Mouse (Mus musculus): ENCODE results near the gene Slc8b1. TPM values are rescaled to one million over a fixed set of nuclear protein-coding genes. Genes with fewer than 3 reads are reported as not detected.

The Slc8b1 gene
- total and polyA plus RNA-seq, 2 experiments from 2014 or later = 2.5 to 3.7 TPM

DNA sequence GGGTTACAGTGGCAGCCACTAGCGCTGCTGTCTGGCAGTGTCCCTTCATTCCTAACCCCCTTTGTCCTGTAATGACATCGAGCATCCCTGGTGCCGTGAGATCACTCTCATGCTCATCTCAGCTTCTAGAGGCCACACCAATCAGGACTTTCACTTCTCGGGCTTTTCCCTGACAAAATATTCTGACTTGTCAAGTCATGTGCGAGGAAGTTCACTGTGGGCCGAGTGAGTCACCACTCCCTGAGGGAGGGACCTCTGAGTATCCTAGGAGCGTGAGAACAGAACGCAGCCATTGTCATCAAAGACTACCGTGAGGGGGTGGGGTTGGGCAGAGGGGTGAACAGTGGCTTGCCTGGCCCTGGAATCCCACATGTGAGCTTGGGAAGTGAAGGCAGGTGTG lies 6.6 kb downstream of the Slc8b1 start:
- no peak overlapping the region for H3K4me3 ChIP-seq (ENCODE audit: low read length)
- no peak for DNase-seq (ENCODE audit: low spot score)
- ATAC-seq = no peak

DNA sequence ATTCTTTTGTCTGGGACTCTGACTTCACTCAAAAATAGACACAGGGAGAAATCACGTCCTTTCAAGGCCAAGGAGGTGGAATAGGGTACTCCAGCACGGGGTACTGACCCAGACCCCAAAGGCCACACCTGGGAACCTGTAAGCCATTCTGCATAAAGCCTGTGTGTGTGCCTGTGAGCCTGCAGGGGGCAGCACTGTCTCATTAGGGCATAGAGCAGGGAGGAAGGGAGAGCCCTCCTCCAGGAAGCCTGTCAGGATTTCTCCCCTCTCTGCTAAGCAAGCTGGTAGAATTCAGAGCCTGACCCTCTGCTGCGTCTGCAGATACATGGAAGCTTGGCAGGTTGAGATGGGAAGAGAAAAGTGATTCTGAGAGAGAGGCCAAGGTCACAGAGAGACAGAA lies 11.7 kb downstream of the Slc8b1 start:
- Histone ChIP-seq H3K9me3 (ENCODE audit: low read length) (no peaks in the 10 kb centered on the region), H3K9ac (replicated peaks; ENCODE audit: low read length) (no peak overlapping the region), H3K27me3 (ENCODE audit: insufficient read depth, low read length) (no peaks in the 10 kb centered on the region), H3K36me3 (ENCODE audit: insufficient read depth, low read length) (no peaks in the 10 kb centered on the region), H3K4me2 (ENCODE audit: low read depth, low read length) (no peak overlapping the region), H3K4me3 (ENCODE audit: low read length) (no peak overlapping the region), H3K27ac (no peak overlapping the region), H3K4me1 (ENCODE audit: insufficient read depth, low read length) (no peaks in the 10 kb centered on the region)
- DNase-seq (ENCODE audit: low spot score) (no peak), ATAC-seq (no peak)
- WGBS = 75% methylated on average over 3 of the region's 3 CpGs
- TF ChIP-seq CTCF (IDR thresholded peaks at IDR 0.05; ENCODE audit: low read depth) = peak; percentile 51

More for the DNA sequence above, 6.6 kb downstream of the Slc8b1 start:
- no peak for TF ChIP-seq CTCF (IDR thresholded peaks at IDR 0.05; ENCODE audit: low read depth)
- H3K4me1 ChIP-seq (ENCODE audit: insufficient read depth, low read length) = no peaks in the 10 kb centered on the region
- no peak overlapping the region for H3K9ac ChIP-seq (replicated peaks; ENCODE audit: low read length)
- no peak overlapping the region for H3K4me2 ChIP-seq (ENCODE audit: low read depth, low read length)
- no peak overlapping the region for H3K27ac ChIP-seq
- H3K27me3 ChIP-seq (ENCODE audit: insufficient read depth, low read length) = no peaks in the 10 kb centered on the region
- 41% methylated on average over 9 of the region's 9 CpGs for WGBS
- H3K9me3 ChIP-seq (ENCODE audit: low read length) = no peaks in the 10 kb centered on the region
- no peaks in the 10 kb centered on the region for H3K36me3 ChIP-seq (ENCODE audit: insufficient read depth, low read length)

DNA sequence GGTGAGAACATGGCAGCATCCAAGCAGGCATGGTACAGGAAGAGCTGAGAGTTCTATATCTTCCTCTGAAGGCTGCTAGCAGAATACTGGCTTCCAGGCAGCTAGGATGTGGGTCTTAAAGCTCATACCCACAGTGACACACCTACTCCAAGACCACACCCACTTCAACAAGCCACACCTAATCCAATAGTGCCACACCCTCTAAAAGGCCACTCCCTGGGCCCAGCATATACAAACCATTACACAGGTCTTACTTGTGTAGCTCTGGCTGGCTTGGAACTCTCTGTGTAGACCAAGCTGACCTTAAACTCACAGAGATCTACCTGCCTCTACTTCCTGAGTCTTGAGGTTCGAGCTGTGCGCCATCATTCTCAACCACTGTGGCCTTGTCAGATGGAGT lies 13.8 kb downstream of the Slc8b1 start:
- Histone ChIP-seq H3K27me3 (ENCODE audit: insufficient read depth, low read length) (no peaks in the 10 kb centered on the region), H3K9me3 (ENCODE audit: low read length) (no peaks in the 10 kb centered on the region), H3K36me3 (ENCODE audit: insufficient read depth, low read length) (no peaks in the 10 kb centered on the region), H3K4me1 (ENCODE audit: insufficient read depth, low read length) (no peaks in the 10 kb centered on the region), H3K9ac (replicated peaks; ENCODE audit: low read length) (no peak overlapping the region), H3K4me3 (ENCODE audit: low read length) (no peak overlapping the region), H3K4me2 (ENCODE audit: low read depth, low read length) (no peak overlapping the region), H3K27ac (no peak overlapping the region)
- no peak for ATAC-seq
- 91% methylated on average over 2 of the region's 2 CpGs for WGBS
- DNase-seq (ENCODE audit: low spot score) = no peak
- TF ChIP-seq CTCF (IDR thresholded peaks at IDR 0.05; ENCODE audit: low read depth) = no peak

DNA sequence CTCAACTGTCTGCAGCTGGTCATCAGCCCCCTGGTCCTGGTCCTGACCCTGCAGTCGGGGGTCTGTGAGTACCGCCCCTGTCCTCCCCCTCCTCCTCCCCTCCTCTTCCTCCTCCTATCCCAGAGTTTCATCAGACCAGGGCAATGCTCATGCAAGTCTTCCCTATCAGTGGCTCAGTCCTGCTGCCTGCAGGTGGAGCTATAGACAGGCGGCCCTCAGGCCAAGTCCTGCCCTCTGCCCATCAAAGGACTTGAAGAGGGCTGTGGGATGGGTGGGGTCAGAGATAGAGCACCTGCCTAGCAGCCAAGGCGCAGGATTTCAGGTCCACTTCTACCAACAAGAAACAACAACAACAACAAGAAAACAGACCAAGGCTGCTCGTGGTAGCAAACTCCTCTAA lies 14.8 kb downstream of the Slc8b1 start:
- no peak overlapping the region for H3K27ac ChIP-seq
- H3K4me3 ChIP-seq (ENCODE audit: low read length) = no peak overlapping the region
- ATAC-seq = peak; percentile 43; the same call in 1 of the 2 replicates
- no peak for DNase-seq (ENCODE audit: low spot score)
- H3K4me2 ChIP-seq (ENCODE audit: low read depth, low read length) = no peak overlapping the region
- H3K36me3 ChIP-seq (ENCODE audit: insufficient read depth, low read length) = no peaks in the 10 kb centered on the region
- H3K4me1 ChIP-seq (ENCODE audit: insufficient read depth, low read length) = no peaks in the 10 kb centered on the region
- peak; percentile 65 for TF ChIP-seq CTCF (IDR thresholded peaks at IDR 0.05; ENCODE audit: low read depth)
- H3K9me3 ChIP-seq (ENCODE audit: low read length) = no peaks in the 10 kb centered on the region
- 39% methylated on average over 5 of the region's 5 CpGs for WGBS
- no peak overlapping the region for H3K9ac ChIP-seq (replicated peaks; ENCODE audit: low read length)
- H3K27me3 ChIP-seq (ENCODE audit: insufficient read depth, low read length) = no peaks in the 10 kb centered on the region

DNA sequence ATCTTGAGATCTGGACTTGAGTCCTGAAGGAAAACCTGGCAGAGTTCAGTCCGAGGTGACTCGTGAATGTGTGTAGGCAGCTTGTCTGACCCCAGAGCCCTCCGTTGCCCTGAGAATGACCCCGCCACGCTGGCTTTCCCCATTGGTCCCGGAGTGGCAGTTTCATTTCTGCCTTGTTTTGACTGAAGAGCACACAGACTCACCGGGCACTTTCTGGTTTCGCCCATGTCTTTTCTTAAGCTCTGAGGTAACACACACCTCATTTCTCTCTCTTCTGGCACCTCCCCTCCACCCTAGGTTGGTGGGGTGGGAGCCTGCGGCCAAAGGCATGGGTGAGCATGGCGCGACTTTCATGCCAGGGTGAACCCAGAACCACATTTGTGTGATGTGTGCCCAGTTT lies 15.3 kb downstream of the Slc8b1 start:
- DNase-seq (ENCODE audit: low spot score) = no peak
- Histone ChIP-seq H3K4me1 (ENCODE audit: insufficient read depth, low read length) (no peaks in the 10 kb centered on the region), H3K27me3 (ENCODE audit: insufficient read depth, low read length) (no peaks in the 10 kb centered on the region), H3K27ac (no peak overlapping the region), H3K4me3 (ENCODE audit: low read length) (no peak overlapping the region), H3K36me3 (ENCODE audit: insufficient read depth, low read length) (no peaks in the 10 kb centered on the region), H3K4me2 (ENCODE audit: low read depth, low read length) (no peak overlapping the region), H3K9ac (replicated peaks; ENCODE audit: low read length) (no peak overlapping the region), H3K9me3 (ENCODE audit: low read length) (no peaks in the 10 kb centered on the region)
- 78% methylated on average over 11 of the region's 11 CpGs for WGBS
- no peak for ATAC-seq
- no peak for TF ChIP-seq CTCF (IDR thresholded peaks at IDR 0.05; ENCODE audit: low read depth)

DNA sequence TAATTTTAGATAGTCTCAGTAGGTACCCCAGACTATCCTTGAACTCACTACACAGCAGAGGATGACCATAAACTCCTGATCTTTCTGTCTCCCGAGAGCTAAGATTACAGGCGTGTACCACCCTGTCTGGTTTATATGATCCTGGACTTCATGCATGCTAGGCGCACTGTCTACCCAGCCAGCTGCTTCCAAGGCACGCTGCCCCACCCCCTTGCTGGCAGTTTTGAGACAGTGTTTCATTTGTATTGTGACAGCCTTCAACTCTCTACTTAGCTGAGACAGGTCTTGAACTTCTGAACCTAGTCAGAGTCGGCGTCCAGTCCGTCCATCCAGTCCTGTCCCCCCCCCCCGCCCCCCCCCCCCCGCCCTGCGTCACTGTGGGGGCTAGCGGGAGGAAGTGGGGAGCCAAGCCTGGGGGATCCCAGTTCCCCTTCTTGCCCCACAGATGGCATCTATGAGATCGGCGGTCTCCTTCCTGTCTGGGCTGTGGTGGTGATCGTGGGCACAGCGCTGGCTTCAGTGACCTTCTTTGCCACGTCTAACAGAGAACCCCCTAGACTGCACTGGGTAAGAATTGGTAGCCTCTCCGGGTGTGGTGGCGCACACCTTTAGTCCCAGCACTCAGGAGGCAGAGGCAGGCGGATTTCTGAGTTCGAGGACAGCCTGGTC lies 16.5 kb downstream of the Slc8b1 start:
- Histone ChIP-seq H3K36me3 (ENCODE audit: insufficient read depth, low read length) (no peaks in the 10 kb centered on the region), H3K27me3 (ENCODE audit: insufficient read depth, low read length) (no peaks in the 10 kb centered on the region), H3K4me3 (ENCODE audit: low read length) (no peak overlapping the region), H3K27ac (no peak overlapping the region), H3K4me2 (ENCODE audit: low read depth, low read length) (no peak overlapping the region), H3K9me3 (ENCODE audit: low read length) (no peaks in the 10 kb centered on the region), H3K9ac (replicated peaks; ENCODE audit: low read length) (no peak overlapping the region), H3K4me1 (ENCODE audit: insufficient read depth, low read length) (no peaks in the 10 kb centered on the region)
- 90% methylated on average over 16 of the region's 20 CpGs for WGBS
- DNase-seq (ENCODE audit: low spot score) (no peak), ATAC-seq (no peak)
- no peak for TF ChIP-seq CTCF (IDR thresholded peaks at IDR 0.05; ENCODE audit: low read depth)

DNA sequence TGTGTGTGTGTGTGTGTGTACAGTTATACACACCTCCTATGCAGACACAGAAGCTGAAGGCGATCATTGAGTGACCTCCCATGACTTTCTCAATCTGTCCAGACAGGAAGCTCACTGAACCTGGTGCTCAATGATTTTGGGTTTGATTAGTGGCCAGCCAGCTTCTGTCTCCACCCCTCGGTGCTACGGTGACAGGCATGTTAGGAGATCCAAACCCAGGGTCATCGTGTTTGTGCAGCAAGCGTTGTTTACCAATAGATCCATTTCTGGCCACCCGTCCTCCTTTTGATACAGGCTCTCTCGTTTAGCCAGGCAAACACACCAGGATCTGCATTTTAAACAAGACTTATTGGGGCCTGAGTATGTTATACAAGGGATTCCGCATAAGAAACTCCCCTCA lies 20.7 kb downstream of the Slc8b1 start:
- Histone ChIP-seq H3K9ac (replicated peaks; ENCODE audit: low read length) (no peak overlapping the region), H3K9me3 (ENCODE audit: low read length) (no peaks in the 10 kb centered on the region), H3K4me3 (ENCODE audit: low read length) (no peak overlapping the region), H3K4me2 (ENCODE audit: low read depth, low read length) (no peak overlapping the region), H3K4me1 (ENCODE audit: insufficient read depth, low read length) (0 out of 2 replicates have a peak, but pooled peaks cover 5% of the 10 kb centered on the region), H3K27ac (no peak overlapping the region), H3K27me3 (ENCODE audit: insufficient read depth, low read length) (no peaks in the 10 kb centered on the region), H3K36me3 (ENCODE audit: insufficient read depth, low read length) (no peaks in the 10 kb centered on the region)
- no peak for TF ChIP-seq CTCF (IDR thresholded peaks at IDR 0.05; ENCODE audit: low read depth)
- DNase-seq (ENCODE audit: low spot score) = no peak
- 87% methylated on average over 8 of the region's 8 CpGs for WGBS
- ATAC-seq = no peak

Measured in hindbrain, postnatal 0 days (tissue).